Mouse (Mus musculus): ENCODE results near the gene Cygb. TPM values are rescaled to one million over a fixed set of nuclear protein-coding genes. Genes with fewer than 3 reads are reported as not detected.
"Not testable (repeated sequence)": the region's sequence is repeated elsewhere in the genome, so short reads cannot be mapped to it uniquely, and the experiment has no call there.

Gene Cygb
- total RNA-seq, 2 experiments from 2014 or later: 50.4 to 57.4 TPM

DNA sequence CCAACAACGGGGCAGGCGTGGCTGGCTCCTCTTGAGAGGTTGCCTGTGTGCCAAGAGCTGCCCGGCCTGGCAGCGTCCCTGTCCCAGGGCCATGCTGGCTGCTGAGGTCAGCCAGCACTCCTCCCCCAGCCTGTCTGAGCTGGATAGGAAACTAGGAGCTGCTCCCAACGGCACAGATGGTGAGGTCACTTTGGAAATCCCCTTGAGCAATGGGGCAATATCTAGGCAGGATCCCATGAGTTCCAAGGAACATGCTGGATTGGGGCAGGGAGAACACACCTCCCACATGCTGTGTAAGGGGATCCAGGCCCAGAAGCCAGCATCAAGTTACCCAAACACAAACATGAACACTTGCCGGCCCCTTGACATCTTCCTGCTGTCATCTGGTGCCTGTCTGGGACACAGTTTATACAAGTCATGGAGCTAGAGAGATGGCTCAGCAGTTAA is 32.8 kb downstream of the Cygb start:
- intact Hi-C loops (cut with DNase I): no loop called here
- peak; percentile 84 to 89 for DNase-seq

DNA sequence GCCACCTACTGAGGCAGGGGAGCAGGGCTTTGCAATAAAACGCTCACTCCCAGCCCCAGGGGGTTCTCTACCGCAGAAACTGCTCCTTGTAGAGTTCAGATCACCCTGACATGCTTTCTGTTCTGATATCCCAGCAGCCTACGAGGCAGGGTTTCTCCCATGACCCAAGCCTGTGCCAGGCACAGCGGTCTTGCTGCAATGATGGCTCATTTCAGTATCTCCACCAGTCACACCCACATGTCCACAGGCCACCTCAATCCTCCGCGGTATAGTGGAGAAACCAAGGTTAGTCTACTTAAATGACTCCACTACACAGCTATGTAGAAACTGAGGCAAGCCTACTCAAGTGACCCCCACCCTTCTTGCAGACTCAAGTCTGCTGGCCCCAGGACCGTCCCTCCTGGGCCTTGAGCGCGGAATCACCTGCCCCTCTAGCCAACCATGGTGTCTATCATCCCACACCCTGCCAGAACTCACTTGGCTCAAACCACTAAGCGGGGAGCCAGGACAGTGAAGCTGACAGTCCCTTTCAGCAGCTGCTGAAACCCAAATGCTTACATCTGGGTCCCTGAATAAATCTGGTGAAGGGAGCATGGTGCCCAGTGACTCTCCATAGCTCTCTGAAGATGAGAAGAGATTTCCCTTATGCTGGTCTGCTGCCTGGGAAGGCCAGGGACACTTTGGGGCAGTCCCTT is 33.4 kb downstream of the Cygb start:
- intact Hi-C loops (cut with DNase I): no loop called here
- peak in 1 of 2 experiments; percentile 68 for DNase-seq

- no peak for DNase-seq
- intact Hi-C loops (cut with DNase I): no loop called here
Measured at GRCm38 (mm10) chr11:116620073-116620472, 34.0 kb downstream of the Cygb start.

GRCm38 (mm10) chr11:116619561-116619960 is 34.6 kb downstream of the Cygb start:
- intact Hi-C loops (cut with DNase I): no loop called here
- no peak for DNase-seq

GRCm38 (mm10) chr11:116619156-116619555 is 35.0 kb downstream of the Cygb start:
- DNase-seq: no peak
- intact Hi-C loops (cut with DNase I): no loop called here

GRCm38 (mm10) chr11:116618666-116619065 is 35.4 kb downstream of the Cygb start:
- intact Hi-C loops (cut with DNase I): no loop called here
- no peak for DNase-seq

DNA sequence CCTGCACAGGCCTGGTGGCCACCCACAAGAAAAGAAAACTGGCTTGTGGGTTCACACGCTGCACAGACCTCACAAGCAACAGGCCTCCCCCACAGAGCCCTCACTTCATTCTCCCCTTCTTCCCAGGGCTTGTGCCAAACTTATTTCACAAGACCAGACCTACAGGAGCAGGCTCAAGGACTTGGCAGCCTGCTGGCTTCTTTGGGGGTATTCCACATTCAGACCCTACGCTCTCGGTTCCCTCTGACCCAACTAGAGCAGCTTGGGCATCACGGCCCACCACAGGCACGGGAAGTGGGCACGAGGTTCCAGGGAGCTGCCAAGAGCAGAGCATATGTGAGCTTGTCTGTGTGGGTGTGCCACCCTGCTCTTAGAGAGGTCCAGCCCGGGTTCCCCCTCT is 36.5 kb downstream of the Cygb start:
- intact Hi-C loops (cut with DNase I): no loop called here

DNA sequence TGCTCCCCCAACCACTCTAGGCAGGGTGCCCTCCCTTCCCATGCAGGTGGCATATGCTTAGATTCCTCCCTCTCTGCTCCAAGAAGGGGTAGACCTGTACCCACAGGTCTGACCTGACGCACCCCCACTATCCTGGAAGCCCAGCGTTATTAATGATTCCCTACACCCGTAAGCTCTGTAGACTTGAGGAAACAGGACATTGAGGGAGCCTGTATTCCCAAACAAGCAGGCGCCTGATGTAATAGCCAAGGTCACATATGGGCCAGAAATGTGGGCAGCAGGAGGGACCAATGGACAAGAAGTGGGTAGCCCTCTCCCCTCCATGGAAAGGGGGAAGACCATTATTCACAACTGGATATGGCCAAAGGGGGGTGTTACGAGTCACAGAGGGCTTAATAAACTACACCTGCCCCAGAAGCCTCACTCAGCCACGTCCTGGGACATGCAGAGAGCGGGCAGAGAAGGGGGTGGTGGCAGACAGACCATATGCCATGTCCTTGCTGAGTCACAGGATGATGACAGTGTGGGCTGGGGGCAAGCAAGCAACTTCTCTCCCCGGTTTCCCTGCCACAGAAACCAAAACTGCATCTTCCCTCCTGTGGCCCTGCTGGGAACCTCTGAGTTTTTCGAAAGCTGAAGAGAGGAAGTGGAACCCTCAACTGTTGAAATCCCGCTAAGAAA is 37.5 kb downstream of the Cygb start:
- DNase-seq: no peak
- intact Hi-C loops (cut with DNase I): no loop called here

More for the DNA sequence above, 36.5 kb downstream of the Cygb start:
- DNase-seq: peak in 1 of 2 experiments; percentile 34

GRCm38 (mm10) chr11:116615735-116616437 is 38.2 kb downstream of the Cygb start:
- DNase-seq: peak; percentile 63 to 68
- intact Hi-C loops (cut with DNase I): no loop called here

GRCm38 (mm10) chr11:116613234-116613633 is 40.9 kb downstream of the Cygb start:
- no peak for DNase-seq
- intact Hi-C loops (cut with DNase I): no loop called here

DNA sequence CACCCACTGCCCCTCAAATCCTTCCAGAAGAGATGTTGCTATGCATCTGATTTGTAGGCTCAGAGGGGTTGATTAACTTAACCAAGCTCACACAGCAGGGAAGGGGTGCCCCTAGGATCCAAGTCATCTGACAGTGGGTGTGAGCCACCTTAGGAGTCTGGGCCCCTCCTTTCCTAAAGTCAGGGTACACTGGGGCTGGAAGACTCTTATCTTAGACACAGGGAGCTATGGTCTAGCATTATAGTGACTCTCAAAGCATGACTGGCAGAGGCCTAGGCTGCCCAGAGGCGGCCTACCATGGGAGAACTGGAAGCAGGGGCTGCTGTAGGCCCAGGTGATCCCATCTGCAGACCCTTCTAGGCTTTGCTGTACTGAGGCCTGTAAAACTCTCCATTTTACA is 41.6 kb downstream of the Cygb start:
- DNase-seq: no peak
- intact Hi-C loops (cut with DNase I): no loop called here

DNA sequence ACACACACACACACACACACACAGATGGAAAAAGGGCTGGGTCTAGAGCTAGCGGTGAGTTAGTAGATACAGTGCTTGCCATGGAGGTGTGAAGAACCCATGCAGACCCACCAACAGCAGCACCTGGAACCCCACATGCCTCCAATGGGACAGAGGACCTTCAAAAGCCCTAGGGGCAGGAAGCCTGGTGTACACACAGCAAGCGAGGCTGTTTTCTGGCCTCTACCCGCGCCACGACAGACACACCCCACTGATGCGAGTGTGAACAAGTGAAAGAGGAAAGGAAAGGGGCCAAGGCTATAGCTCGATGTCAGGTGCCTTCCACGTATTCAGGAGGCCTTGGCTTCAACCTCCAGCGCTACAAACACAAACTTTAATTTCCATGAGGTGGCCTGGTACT is 42.2 kb downstream of the Cygb start:
- intact Hi-C loops (cut with DNase I): no loop called here
- DNase-seq: no peak

DNA sequence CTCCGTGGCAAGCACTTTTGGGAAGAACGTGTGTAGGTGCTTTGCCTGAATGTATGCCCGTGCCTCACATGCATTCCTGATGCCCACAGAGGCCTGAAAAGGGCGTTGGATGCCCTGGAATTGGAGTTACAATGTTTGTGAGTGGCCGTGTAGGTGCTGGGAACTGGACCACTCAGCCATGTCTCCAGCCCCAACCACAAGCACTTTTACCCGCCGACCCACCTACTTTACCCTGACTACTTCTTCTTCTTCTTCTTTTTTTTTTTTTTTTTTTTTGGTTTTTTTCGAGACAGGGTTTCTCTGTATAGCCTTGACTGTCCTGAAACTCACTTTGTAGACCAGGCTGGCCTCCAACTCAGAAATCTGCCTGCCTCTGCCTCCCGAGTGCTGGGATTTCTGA is 42.9 kb downstream of the Cygb start:
- intact Hi-C loops (cut with DNase I); DNase-seq: not testable (repeated sequence)

- intact Hi-C loops (cut with DNase I): no loop called here
- DNase-seq: no peak
Measured at GRCm38 (mm10) chr11:116609965-116610630, 44.0 kb downstream of the Cygb start.

DNA sequence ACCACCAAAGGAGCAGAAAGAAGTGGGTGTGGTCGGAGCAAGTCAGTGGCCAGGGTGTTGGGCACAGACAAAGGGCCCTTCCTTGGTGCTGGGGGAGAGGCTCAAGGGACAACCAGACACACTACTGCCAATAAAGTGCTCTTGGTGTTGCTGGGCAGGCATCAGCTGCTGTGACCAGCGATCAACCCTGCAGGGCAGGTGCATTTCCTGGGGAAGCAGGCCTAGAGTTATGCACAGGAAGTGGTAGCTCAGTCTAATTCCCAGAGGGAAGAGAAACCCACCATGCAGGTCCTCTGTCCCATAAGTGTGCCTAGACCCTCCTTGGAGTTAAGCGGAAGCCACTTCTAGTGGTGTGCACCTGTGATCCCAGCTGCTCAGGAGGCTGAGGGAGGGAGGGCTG is 46.4 kb downstream of the Cygb start:
- no peak for DNase-seq
- intact Hi-C loops (cut with DNase I): no loop called here

DNA sequence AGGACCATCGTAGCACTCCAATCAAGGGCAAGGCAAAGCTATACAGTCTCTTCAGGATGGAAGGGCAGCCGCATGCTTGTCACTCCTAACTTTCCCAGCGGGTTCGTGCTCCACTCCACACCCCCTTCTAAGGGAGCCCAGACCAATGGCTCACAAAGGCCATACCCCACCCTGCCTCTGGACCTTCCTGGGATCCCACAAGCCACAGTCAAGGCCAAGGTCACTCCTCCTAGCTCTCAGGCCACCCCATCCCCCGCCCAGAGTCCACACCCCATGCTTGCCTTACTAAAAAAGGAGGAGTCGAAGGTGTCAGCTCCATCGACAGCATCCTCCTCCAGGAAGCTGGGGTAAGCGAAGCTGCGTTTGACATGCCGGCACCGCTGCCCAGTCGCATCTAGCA is 50.0 kb downstream of the Cygb start:
- no peak for DNase-seq
- intact Hi-C loops (cut with DNase I): loop anchor here (2.0 kb wide), 1 partner anchor 25 kb away; no protein-coding TSS in a partner anchor

DNA sequence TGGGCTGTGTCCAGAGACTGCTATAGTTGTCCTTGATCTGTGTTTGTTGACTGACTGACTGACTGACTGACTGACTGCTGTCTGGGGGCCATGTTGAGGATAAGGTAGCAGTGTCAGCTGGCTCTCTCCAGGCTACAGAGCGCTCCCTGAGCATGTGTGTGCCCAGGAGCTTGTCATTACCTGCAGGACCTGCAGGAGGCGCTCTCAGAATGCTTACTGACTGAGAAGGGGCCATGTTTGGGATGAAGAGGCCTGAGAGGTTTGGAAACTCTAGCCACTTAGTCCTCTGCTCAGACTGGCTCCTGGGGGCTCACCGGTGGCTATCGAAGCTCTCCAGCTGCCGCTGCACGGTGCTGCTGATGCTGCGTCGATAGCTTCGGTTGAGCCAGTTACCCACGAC is 50.8 kb downstream of the Cygb start:
- intact Hi-C loops (cut with DNase I): no loop called here
- peak in 1 of 2 experiments; percentile 63 for DNase-seq

DNA sequence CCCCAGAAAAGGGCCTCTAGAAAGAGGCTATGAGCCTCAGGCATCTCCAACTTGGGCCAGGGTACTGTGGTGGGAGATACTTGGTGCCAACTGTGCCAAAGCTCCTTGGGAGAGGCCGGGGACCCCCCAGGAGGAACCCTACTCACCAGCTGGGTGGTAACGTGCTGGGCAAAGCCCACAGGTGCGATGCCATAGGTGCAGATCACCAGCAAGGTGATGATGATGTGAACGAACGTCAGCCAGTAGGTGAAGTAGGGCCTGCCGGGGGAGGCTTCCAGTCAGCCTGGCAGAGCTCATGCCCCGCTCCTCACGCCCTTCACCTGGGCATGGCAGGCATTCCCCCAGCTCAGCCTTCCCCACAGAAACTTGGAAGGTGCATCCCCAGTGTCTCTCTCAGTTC is 52.1 kb downstream of the Cygb start:
- intact Hi-C loops (cut with DNase I): no loop called here
- DNase-seq: no peak

DNA sequence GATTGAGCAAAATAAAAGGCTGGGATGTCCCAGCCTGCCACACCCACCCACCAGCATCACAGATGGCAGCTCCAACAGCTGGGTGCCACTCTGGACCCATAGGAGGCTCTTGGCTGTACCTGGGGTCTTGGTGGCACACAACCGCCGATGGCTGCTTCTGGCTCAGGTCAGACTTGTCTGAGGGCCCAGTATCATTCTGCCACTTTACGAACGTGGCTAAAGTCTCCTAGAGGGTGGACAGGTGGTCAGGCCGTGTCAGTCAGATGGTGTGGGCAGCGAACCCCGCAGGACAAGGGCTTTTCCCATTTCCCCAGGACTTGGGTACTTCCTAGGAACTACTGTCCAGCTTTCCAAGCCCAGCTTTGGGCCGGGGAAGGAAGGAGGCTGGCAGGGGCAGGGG is 52.9 kb downstream of the Cygb start:
- intact Hi-C loops (cut with DNase I): no loop called here

DNA sequence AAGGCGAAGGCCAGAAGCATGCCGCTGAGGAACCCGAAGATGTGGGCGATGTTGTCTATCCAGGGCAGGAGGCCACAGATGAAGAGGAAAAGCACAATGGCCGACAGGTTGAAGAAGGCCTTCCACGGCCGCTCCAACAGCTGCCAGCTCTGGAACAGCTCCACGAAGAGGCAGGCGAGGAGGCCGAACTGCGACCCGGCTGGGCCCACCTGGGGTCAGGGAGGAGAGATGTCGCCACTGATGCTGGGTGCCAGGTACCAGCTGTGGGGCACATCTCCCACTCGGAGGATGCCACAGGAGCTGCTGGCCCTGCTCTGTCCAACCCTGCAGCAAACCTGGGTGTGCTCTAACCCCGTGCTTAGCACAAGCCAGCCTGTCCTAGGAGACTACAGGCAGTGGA is 54.9 kb downstream of the Cygb start:
- no peak for DNase-seq
- intact Hi-C loops (cut with DNase I): no loop called here

More for the DNA sequence above, 52.9 kb downstream of the Cygb start:
- DNase-seq: no peak

DNA sequence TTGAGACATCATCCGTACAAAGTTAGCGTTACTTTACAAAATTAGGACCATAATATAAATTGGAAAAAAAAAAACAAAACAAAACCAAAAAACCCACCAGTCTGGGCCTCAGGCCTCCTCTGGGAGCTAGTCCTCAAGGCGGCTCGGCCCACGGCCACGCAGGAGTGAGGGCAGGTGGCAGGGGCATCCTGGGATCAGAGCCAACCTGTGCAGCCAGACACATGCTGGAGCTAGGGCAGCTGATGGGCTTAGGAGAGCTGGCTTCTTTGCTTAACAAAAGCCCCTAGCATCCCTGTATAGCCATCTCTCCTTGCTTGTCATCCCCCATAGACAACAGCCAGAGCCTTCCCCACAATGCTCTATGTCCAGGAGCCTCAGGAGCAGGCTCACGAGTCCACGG is 55.9 kb downstream of the Cygb start:
- DNase-seq: no peak

More for the DNA sequence above, 55.9 kb downstream of the Cygb start:
- intact Hi-C loops (cut with DNase I): no loop called here
